Mouse (Mus musculus) heart, adult 2 months (tissue): ENCODE data around the gene Cdh22.

Source experiments
- CTCF ChIP-seq: fragments of 200-600 bp; IDR thresholded peaks from 2 replicates; pipeline ENCODE4 v1.8.1; 2022; ENCODE audit warnings: antibody characterized with exemption, mild to moderate bottlenecking, moderate library complexity
- POLR2A ChIP-seq: fragments of 200-500 bp; IDR thresholded peaks from 2 replicates; pipeline ENCODE4 v1.6.1; 2011; ENCODE audit warnings: mild to moderate bottlenecking, low read depth, low read length, control low read depth; ENCODE audit not compliant: insufficient read depth

DNA sequence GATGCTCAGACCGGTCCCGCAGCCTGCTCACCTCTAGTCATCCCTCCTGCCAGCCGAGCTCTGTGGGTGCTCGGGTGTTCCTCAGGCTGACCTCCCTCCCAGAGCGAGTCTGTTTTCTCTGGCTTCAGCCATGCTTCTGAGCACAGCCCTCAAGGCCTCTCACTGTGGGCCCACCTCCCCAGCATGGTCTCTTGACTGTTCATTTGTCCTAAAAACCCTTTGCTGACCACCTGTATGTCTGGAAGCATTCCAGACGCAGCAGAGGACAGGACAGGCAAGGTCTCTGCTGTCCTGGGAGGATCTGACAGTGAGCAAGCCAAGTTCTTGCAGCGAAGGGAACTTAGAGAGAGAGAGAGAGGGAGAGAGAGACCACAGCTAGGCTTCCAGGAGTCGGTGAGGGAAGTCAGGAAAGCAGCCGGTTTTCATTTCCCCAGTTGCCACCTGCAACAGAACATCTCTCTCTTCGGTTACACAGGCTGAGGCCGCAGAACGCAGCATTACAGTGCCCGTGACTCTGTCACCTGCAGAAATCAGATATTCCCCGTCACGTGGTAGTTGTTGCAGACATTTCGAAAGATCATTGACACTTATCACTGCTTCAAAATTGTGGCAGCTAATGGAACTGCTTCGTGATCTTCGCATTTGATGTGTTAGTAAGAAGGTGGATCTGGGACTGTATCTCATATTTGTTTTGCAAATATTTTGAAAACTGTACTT lies 27.8 kb upstream of the Cdh22 start:
- no peak for TF ChIP-seq POLR2A
- no peak for TF ChIP-seq CTCF
